Mouse (Mus musculus) bone marrow, adult 2 months (tissue): ENCODE measurements around the gene Flt1.

Source experiments
- CTCF ChIP-seq: fragments of 200-500 bp; IDR thresholded peaks from 2 replicates; pipeline ENCODE4 v1.5.1; 2011; ENCODE audit warnings: low read length, control low read depth; ENCODE audit not compliant: control insufficient read depth, insufficient read depth
- POLR2A ChIP-seq: fragments of 200-500 bp; IDR thresholded peaks from 2 replicates; pipeline ENCODE4 v1.6.1; 2011; ENCODE audit warnings: low read depth, mild to moderate bottlenecking, control low read depth, low read length, borderline replicate concordance; ENCODE audit not compliant: control insufficient read depth

- TF ChIP-seq CTCF (no peak), POLR2A (no peak)
Measured at GRCm38 (mm10) chr5:147726701-147727393, 1.0 kb upstream of the Flt1 start.
